Mouse (Mus musculus): ENCODE data around the gene Gp5. TPM values are rescaled to one million over a fixed set of nuclear protein-coding genes. Genes with fewer than 3 reads are reported as not detected.

The Gp5 gene
- total RNA-seq, 1 experiment from 2014 or later = 4.8 TPM

GRCm38 (mm10) chr16:30258441-30258840 lies 52.1 kb downstream of the Gp5 start:
- no peak for ATAC-seq (replicated peaks in 1 of 2; ENCODE audit: insufficient read depth in 1 of 2, low FRiP score in 2 of 2, low TSS enrichment in 1 of 2, low read depth in 1 of 2, poor library complexity in 2 of 2, severe bottlenecking in 2 of 2)

GRCm38 (mm10) chr16:30257718-30258117 lies 52.9 kb downstream of the Gp5 start:
- ATAC-seq (replicated peaks in 1 of 2; ENCODE audit: insufficient read depth in 1 of 2, low FRiP score in 2 of 2, low TSS enrichment in 1 of 2, low read depth in 1 of 2, poor library complexity in 2 of 2, severe bottlenecking in 2 of 2) = no peak

Other genes with a start within 250 kb of the Gp5 start
- 14.6 and 37.9 TPM in 2 replicates for gene Hes1, start 246.4 kb downstream of the Gp5 start, total RNA-seq (2017)
- gene Cpn2, start 43.3 kb downstream of the Gp5 start, total RNA-seq (2017) = not detected in 2 replicates
- not detected in 2 replicates for gene Lrrc15, start 27.5 kb downstream of the Gp5 start, total RNA-seq (2017)
- gene Atp13a3, start 95.2 kb upstream of the Gp5 start, total RNA-seq (2017) = 59.2 and 80.3 TPM in 2 replicates
- 3.8 and 6.6 TPM in 2 replicates for gene Tmem44, start 240.1 kb upstream of the Gp5 start, total RNA-seq (2017)

Data from hematopoietic stem cell, adult 5-6 weeks (primary cell).